Mouse (Mus musculus) kidney, adult 2 months (tissue): ENCODE measurements at regions not wholly inside any gene's neighbourhood (a gene's known extent, or its start where the extent isn't known, plus 50 kb on each side); places are given as distances from the start of the nearest gene placed in this dataset.

Experiments
- CTCF ChIP-seq: fragments of 200-500 bp; conservative IDR thresholded peaks from 2 replicates; pipeline ENCODE4 v1.5.1; 2011; ENCODE audit warnings: low read depth, mild to moderate bottlenecking, control low read depth, low read length, moderate library complexity, mixed read lengths; ENCODE audit not compliant: insufficient read depth, insufficient read length
- POLR2A ChIP-seq: fragments of 200-500 bp; IDR thresholded peaks from one replicate; pipeline ENCODE4 v1.6.1; 2011; ENCODE audit warnings: low read depth, low read length, control low read depth

- TF ChIP-seq POLR2A (no peak), CTCF (no peak)
Measured at GRCm38 (mm10) chr9:120866709-120867108, 62.3 kb upstream of the Ctnnb1 start.
